Mouse (Mus musculus) kidney, embryonic 14.5 days (tissue): ENCODE measurements around the gene Scarb1. TPM values are rescaled to one million over a fixed set of nuclear protein-coding genes. Genes with fewer than 3 reads are reported as not detected.

Experiments used
- ATAC-seq: fragments of 200-750 bp; cut with Nextera tagmentation; 2 replicates; pipeline ENCODE4 v1.8.0; 2017; ENCODE audit warnings: moderate number of reproducible peaks, mild to moderate bottlenecking, moderate TSS enrichment, moderate library complexity; ENCODE audit not compliant: low FRiP score, low TSS enrichment
- H3K27ac ChIP-seq: fragments of 300-500 bp; sonication (generic); 2 replicates; pipeline ENCODE4 v1.5.1; 2014; ENCODE audit warnings: low read depth, mild to moderate bottlenecking, low read length, moderate library complexity, mixed read lengths
- H3K27me3 ChIP-seq: fragments of 300-500 bp; sonication (generic); 2 replicates; pipeline ENCODE4 v1.6.1; 2014; ENCODE audit warnings: mild to moderate bottlenecking, low read length; ENCODE audit not compliant: control insufficient read depth, insufficient read depth
- H3K36me3 ChIP-seq: fragments of 300-500 bp; sonication (generic); 2 replicates; pipeline ENCODE4 v1.6.1; 2014; ENCODE audit warnings: low read length, mixed read lengths; ENCODE audit not compliant: control insufficient read depth, insufficient read depth
- H3K4me1 ChIP-seq: fragments of 300-500 bp; sonication (generic); 2 replicates; pipeline ENCODE4 v1.6.1; 2014; ENCODE audit warnings: low read length, mixed read lengths; ENCODE audit not compliant: control insufficient read depth, insufficient read depth
- H3K4me2 ChIP-seq: fragments of 300-500 bp; sonication (generic); replicated peaks from 2 replicates; pipeline ENCODE4 v1.6.1; 2014; ENCODE audit warnings: low read depth, mild to moderate bottlenecking, low read length
- H3K4me3 ChIP-seq: fragments of 300-500 bp; sonication (generic); 2 replicates; pipeline ENCODE4 v1.5.1; 2014; ENCODE audit warnings: mild to moderate bottlenecking, low read length
- H3K9ac ChIP-seq: fragments of 300-500 bp; sonication (generic); 2 replicates; pipeline ENCODE4 v1.6.1; 2014; ENCODE audit warnings: low read depth, mild to moderate bottlenecking, low read length, moderate library complexity
- H3K9me3 ChIP-seq: fragments of 300-500 bp; sonication (generic); 2 replicates; pipeline ENCODE4 v1.6.1; 2016; ENCODE audit warnings: low read length; ENCODE audit not compliant: control insufficient read depth
- WGBS: fragments of 180-500 bp; shearing (Covaris S2); extraction: QIAGEN DNeasy Blood & Tissue Kit; methylation state at CpG from one replicate; pipeline ENCODE4 v1.1.7; 2014; 5-methylcytosine and 5-hydroxymethylcytosine counted together
- polyA plus RNA-seq: library from polyadenylated mRNA; unstranded; fragments of >200 nt; fragmentation: Nextera tagmentation; extraction: Ambion mirVana; gene quantifications from 2 replicates; pipeline ENCODE4 v1.2.1, GENCODE M21; 2014

Gene Scarb1
- polyA plus RNA-seq, 1 experiment from 2014 or later = 48.8 TPM

DNA sequence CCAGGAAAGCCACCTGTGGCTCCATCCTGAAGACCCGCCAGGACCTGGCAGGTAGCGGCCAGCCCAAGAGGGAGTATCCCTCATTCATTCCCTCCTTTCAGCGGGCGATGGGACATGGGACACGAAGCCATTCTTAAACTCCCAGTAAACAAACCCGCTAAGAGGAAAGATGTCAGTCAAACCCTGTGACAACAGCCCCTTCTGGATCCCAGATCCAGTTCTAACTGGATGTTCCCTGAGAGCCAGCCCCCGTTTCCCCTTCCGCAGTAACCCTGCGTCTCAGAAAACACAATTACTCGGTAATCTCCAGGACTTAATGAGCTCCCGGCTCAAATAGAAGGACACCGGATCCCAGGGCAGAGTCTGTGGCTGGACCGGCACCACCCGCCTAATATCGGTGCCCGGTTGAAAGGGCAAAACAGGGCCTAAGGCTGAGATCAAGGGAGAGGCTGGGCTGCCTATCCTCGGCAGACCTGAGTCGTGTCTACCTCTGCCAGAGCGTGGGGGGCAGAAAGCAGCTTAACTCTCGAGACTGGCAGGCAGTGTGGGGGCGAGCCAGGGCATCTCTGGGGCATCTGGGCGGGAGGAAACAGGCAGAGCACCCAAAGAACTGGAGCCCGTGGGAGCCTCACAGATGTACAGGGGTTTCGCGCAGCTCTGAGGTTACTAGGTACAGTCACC, 903 bp downstream of the Scarb1 start:
- H3K4me1 ChIP-seq = peaks cover 19% of the 10 kb centered on the region
- peak overlapping the region; percentile 72 for H3K9ac ChIP-seq
- H3K27me3 ChIP-seq = no peaks in the 10 kb centered on the region
- H3K9me3 ChIP-seq = no peaks in the 10 kb centered on the region
- peak overlapping the region; percentile 84 for H3K4me2 ChIP-seq
- H3K36me3 ChIP-seq = no peaks in the 10 kb centered on the region
- ATAC-seq = peak; percentile 4; the same call in 1 of the 2 replicates
- H3K4me3 ChIP-seq = peak overlapping the region; percentile 61
- WGBS = 1% methylated on average over 25 of the region's 25 CpGs
- 0 out of 2 replicates have a peak overlapping the region, but pooled peaks have one; percentile 13 for H3K27ac ChIP-seq

DNA sequence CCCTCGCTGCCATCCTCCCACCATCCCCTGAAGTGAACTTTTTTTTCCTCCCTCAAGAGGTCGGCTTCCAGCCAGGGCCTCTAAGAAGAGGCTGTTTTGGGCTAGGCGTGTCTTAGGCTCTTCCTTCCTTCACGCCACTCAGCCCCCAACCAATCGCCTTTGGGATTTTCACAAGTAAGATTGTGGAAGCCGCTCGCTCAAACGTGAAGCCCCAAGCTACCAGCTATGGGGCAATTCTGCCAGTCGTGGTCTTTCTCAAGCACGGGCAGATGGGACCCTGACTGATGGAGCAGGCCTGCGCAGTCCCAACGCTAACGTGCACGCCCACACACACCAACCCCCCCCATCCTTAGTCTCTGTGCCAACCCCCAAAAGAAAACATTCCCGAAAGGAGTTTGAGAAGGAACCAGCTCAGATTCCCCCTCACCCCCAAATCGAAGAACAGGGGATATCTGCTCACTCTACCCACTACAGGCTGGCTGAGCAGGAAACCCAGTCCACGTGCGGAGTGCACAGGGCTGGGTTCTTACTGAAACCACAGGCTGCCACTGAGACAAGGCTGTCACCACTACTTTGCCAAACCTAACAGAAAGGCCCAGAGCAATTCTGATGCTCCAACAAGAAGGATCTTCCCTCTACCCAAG, 1.7 kb downstream of the Scarb1 start:
- H3K9ac ChIP-seq = peak overlapping the region; percentile 72; the same call in 1 of the 2 replicates
- H3K9me3 ChIP-seq = no peaks in the 10 kb centered on the region
- peaks cover 19% of the 10 kb centered on the region for H3K4me1 ChIP-seq
- H3K4me2 ChIP-seq = peak overlapping the region; percentile 84
- no peak; the same call in 1 of the 2 replicates for ATAC-seq
- WGBS = 3% methylated on average over 18 of the region's 18 CpGs
- H3K27ac ChIP-seq = peak overlapping the region; percentile 13; the same call in 1 of the 2 replicates
- H3K27me3 ChIP-seq = no peaks in the 10 kb centered on the region
- no peaks in the 10 kb centered on the region for H3K36me3 ChIP-seq
- H3K4me3 ChIP-seq = peak overlapping the region; percentile 61

DNA sequence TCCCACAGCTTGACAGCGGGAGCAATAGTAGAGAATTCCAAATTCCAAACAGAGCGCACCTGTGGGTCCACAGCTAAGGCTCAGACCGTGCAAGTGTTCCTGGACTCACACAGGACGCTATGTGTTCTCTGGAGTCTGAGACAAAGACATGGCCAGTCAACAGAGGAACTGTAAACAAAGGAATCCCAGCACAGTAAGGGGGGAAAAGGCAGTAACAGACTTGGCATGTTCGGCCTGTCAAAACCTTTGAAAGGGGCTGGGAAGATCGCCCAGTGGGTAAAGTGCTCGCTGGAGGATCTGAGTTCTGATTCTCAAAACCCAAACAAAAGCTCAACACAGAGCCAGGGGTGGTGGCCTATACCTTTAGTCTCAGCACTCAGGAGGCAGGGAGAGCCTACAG, 3.4 kb downstream of the Scarb1 start:
- Histone ChIP-seq H3K27me3 (no peaks in the 10 kb centered on the region), H3K9me3 (no peaks in the 10 kb centered on the region), H3K9ac (no peak overlapping the region), H3K4me3 (no peak overlapping the region), H3K4me1 (peaks cover 22% of the 10 kb centered on the region), H3K27ac (no peak overlapping the region), H3K36me3 (no peaks in the 10 kb centered on the region), H3K4me2 (no peak overlapping the region)
- 83% methylated on average over 7 of the region's 7 CpGs for WGBS
- ATAC-seq = no peak

DNA sequence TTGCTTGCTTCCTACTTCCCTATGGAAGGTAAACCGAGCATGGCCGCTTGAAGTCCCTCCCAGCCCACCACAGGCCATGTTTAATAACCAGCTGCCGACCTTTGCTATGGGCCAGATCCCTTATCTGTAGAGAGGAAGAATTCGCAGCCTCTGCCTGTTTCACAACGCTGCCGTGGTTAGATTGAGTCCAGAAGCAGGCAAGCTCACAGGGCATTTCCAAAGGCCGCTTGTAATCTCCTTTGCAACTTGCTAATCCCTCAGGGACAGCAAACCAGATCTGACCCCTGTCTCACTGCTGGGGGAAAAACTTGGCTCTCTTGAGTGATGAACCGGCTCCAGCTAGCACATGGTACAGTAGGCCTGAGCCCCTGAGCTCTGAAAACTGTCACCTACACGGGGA, 3.9 kb downstream of the Scarb1 start:
- Histone ChIP-seq H3K4me2 (no peak overlapping the region), H3K4me1 (peaks cover 27% of the 10 kb centered on the region), H3K27me3 (no peaks in the 10 kb centered on the region), H3K4me3 (no peak overlapping the region), H3K27ac (no peak overlapping the region), H3K9me3 (no peaks in the 10 kb centered on the region), H3K9ac (no peak overlapping the region), H3K36me3 (no peaks in the 10 kb centered on the region)
- 54% methylated on average over 9 of the region's 9 CpGs for WGBS
- no peak for ATAC-seq

DNA sequence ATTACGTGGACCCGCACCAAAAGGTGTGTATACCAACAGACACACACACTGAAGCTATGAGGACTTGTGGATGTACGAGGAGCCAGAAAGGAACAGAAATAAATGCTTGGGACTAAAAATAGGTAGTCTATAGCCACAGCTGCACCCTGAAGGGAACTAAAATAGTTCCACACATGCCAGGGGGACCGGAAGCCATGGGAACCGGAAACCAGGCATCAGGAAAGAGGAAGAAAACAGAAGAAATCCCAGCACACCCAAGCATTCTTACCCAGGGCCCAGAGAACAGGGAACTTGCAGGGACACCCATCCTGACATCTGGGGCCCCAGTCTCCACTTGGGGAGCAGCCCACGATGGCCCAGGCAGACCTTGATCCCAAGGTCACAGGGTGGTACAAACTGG, 7.9 kb downstream of the Scarb1 start:
- Histone ChIP-seq H3K4me3 (no peak overlapping the region), H3K4me1 (peaks cover 17% of the 10 kb centered on the region), H3K9me3 (no peaks in the 10 kb centered on the region), H3K4me2 (no peak overlapping the region), H3K9ac (no peak overlapping the region), H3K27me3 (no peaks in the 10 kb centered on the region), H3K36me3 (no peaks in the 10 kb centered on the region), H3K27ac (no peak overlapping the region)
- 77% methylated on average over 6 of the region's 6 CpGs for WGBS
- no peak for ATAC-seq

DNA sequence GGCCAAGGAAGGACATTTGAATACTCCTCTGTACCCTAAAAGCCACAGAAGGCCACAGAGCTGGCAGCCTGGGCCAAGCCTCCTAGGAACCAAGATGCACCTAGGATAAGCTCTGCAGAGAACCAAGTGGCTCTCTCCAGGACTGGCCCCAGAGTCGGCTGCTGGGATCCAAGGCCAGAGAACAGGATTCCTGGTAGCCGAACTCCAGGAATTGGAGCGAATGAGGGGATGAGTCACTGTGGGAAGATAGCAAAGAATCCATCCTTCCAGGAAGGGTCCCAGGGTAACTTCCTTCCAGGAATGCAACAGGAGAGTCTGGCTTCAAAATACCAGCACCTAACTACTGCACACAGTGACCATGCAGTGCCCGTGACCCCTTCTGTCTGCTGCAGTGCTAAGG, 8.6 kb downstream of the Scarb1 start:
- no peak overlapping the region for H3K27ac ChIP-seq
- peaks cover 17% of the 10 kb centered on the region for H3K4me1 ChIP-seq
- no peak overlapping the region for H3K9ac ChIP-seq
- no peaks in the 10 kb centered on the region for H3K36me3 ChIP-seq
- ATAC-seq = no peak
- no peak overlapping the region for H3K4me2 ChIP-seq
- WGBS = 83% methylated on average over 4 of the region's 4 CpGs
- H3K9me3 ChIP-seq = no peaks in the 10 kb centered on the region
- no peak overlapping the region for H3K4me3 ChIP-seq
- no peaks in the 10 kb centered on the region for H3K27me3 ChIP-seq

DNA sequence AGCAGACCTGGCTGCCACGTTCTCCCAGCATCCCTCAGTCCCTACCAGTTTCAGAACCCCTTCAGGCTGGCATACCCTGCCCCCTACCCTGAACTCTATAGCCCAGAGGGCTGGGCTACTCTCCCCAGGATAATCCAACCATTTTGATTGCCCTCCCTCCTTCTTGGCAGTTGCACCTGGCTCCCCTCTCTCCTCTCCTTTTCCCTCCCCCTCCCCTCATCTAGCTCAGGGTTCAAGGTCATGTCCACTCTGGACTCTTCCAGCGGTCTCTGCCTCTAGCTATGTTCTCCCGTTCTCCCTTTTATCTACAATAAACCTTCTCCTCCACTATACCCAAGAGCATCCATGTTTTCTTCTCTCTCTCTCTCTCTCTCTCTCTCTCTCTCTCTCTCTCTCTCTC, 9.1 kb downstream of the Scarb1 start:
- Histone ChIP-seq H3K4me1 (peaks cover 17% of the 10 kb centered on the region), H3K36me3 (no peaks in the 10 kb centered on the region), H3K27ac (no peak overlapping the region), H3K4me2 (no peak overlapping the region), H3K4me3 (no peak overlapping the region), H3K9ac (no peak overlapping the region), H3K9me3 (no peaks in the 10 kb centered on the region), H3K27me3 (no peaks in the 10 kb centered on the region)
- WGBS = 29% methylated on average over 3 of the region's 3 CpGs
- ATAC-seq = peak; percentile 22; the same call in 1 of the 2 replicates

DNA sequence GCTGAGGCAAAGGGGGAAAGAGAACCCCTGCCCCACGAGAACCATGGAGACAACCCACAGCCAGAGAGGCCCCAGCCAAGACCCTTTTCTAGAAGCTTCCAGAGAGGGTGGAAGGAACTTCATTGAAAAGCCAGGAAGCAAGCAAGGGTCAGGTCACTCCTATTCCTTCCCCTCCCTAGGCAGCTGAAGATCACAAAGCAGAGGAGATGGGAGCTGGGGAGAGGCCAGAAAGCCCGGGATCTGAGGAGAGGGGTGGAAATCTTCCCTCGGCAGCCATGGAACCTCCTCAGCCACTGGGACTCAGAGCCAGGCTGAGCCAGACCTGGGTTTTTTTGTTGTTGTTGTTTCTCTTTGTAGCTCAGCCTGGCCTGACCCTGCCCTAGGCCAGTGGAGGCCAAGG, 9.8 kb downstream of the Scarb1 start:
- no peak overlapping the region for H3K27ac ChIP-seq
- H3K4me2 ChIP-seq = no peak overlapping the region
- H3K4me1 ChIP-seq = peaks cover 17% of the 10 kb centered on the region
- H3K36me3 ChIP-seq = no peaks in the 10 kb centered on the region
- 35% methylated on average over 3 of the region's 3 CpGs for WGBS
- H3K27me3 ChIP-seq = no peaks in the 10 kb centered on the region
- no peak for ATAC-seq
- no peak overlapping the region for H3K9ac ChIP-seq
- H3K9me3 ChIP-seq = no peaks in the 10 kb centered on the region
- H3K4me3 ChIP-seq = no peak overlapping the region

DNA sequence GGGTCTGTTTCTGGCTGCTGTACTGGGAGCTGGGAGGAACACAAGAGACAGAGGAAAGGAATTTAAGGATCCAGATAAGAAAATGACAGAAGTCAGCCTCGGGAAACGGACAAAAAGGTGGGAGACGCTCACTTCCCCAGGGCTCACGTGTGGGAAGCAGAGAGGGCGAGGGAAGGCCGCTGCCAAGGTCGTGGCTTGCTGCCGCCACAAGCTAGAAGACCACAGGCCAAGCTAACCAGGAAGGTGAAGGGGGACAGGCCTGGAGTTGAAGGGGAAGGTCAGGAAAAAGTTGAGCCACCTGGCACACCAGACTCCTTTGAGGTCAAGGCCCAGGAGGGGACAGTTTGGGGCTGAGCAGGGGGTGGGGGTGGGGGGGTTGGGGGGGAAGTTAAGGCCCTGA, 10.2 kb downstream of the Scarb1 start:
- no peaks in the 10 kb centered on the region for H3K36me3 ChIP-seq
- peak overlapping the region; percentile 23; the same call in 1 of the 2 replicates for H3K9ac ChIP-seq
- no peak overlapping the region for H3K27ac ChIP-seq
- no peaks in the 10 kb centered on the region for H3K27me3 ChIP-seq
- H3K4me2 ChIP-seq = no peak overlapping the region
- peaks cover 17% of the 10 kb centered on the region for H3K4me1 ChIP-seq
- H3K4me3 ChIP-seq = no peak overlapping the region
- ATAC-seq = no peak
- H3K9me3 ChIP-seq = no peaks in the 10 kb centered on the region
- WGBS = 49% methylated on average over 8 of the region's 8 CpGs
